8 mouse cellular contexts compared by ENCODE assay signal in genomic region chr1:125434485-125435001, GRCm38 (mm10). TPM values are rescaled to one million over a fixed set of nuclear protein-coding genes. Genes with fewer than 3 reads are reported as not detected.
DNase-seq lines count a peak whose midpoint lies in the region.

No protein-coding gene starts in this region.

- H3K27me3 ChIP-seq in megakaryocyte, embryonic 14.5 days (replicated peaks): no peaks in the 10 kb centered on the region

- H3K4me1 ChIP-seq in megakaryocyte, embryonic 14.5 days: peaks cover 67% of the 10 kb centered on the region

- intact Hi-C loops in left cerebral cortex, postnatal 10 days (cut with DNase I): loop anchor here (2.0 kb wide), 1 partner anchor 126 kb away; the partner anchor contains the start of gene Slc35f5

- no peaks in the 10 kb centered on the region for H3K9me3 ChIP-seq in megakaryocyte, embryonic 14.5 days

- peaks cover 20% of the 10 kb centered on the region for H3K36me3 ChIP-seq in megakaryocyte, embryonic 14.5 days (replicated peaks; ENCODE audit: low read length)

- DNase-seq in Muller cell, postnatal 12 days (ENCODE audit: inconsistent ontology term): peak; percentile 69
- DNase-seq in cerebellum, adult 9-10 months: peak; percentile 49
- peak; percentile 45 for DNase-seq in gastrocnemius, adult 18-20 months (ENCODE audit: low spot score)
- peak; percentile 5 for DNase-seq in hindlimb bud, embryonic 11.5 days (ENCODE audit: extremely low spot score, low read depth, low spot score)
- peak; percentile 38 to 65 for DNase-seq in left cerebral cortex, postnatal 10 days (ENCODE audit: extremely low spot score in 1 of 2, low spot score in 2 of 2)
- DNase-seq in right cerebral cortex, postnatal 25 days: peak; percentile 54
- peak; percentile 43 for DNase-seq in urinary bladder, postnatal 25 days (ENCODE audit: low spot score)

- H3K4me3 ChIP-seq in megakaryocyte, embryonic 14.5 days (replicated peaks): peak overlapping the region; percentile 95

RNA-seq across cellular contexts. Expression of gene Actr3, which starts 1.0 kb away (rescaled TPM):
- 10 to 100 TPM; 40.0 to 50.8 TPM for total RNA-seq in gastrocnemius, adult 18-20 months (2021)
- 100 to 1,000 TPM; 257 to 265 TPM for total RNA-seq in left cerebral cortex, postnatal 10 days (2021)
- 218 and 269 TPM in 2 replicates for polyA plus RNA-seq in megakaryocyte, embryonic 14.5 days (2012; ENCODE audit: insufficient read depth, low replicate concordance)

Comparison
In these comparisons a context has a peak if more than half of its experiments do, and no peak if none do; other contexts are left out.
1. Peak in every context shown above with its lines: DNase-seq and H3K4me3 ChIP-seq.
2. DNase-seq: peak in every context shown above with its lines; median percentile 69 in Muller cell, postnatal 12 days; 54 in right cerebral cortex, postnatal 25 days; 52 in left cerebral cortex, postnatal 10 days; 49 in cerebellum, adult 9-10 months; 45 in gastrocnemius, adult 18-20 months; 43 in urinary bladder, postnatal 25 days; 5 in hindlimb bud, embryonic 11.5 days.
3. RNA of gene Actr3, which starts 1.0 kb away (total RNA-seq): 257 to 265 TPM in left cerebral cortex, postnatal 10 days; 40.0 to 50.8 TPM in gastrocnemius, adult 18-20 months; every median in the first group is over 4 times any median in the second.